Mouse (Mus musculus): ENCODE results near the gene Tnrc6c.

GRCm38 (mm10) chr11:117685461-117685860 is 31.4 kb downstream of the Tnrc6c start:
- TF ChIP-seq CTCF (IDR thresholded peaks at IDR 0.05) (no peak), EP300 (IDR thresholded peaks at IDR 0.05) (no peak)

Measured in lung, postnatal 0 days (tissue).